Mouse (Mus musculus) stomach, postnatal 0 days (tissue): ENCODE results near the gene Tbcel.

ENCODE experiments used
- CTCF ChIP-seq: IDR thresholded peaks from 2 replicates; pipeline ENCODE4 v1.5.1; 2016; ENCODE audit warnings: antibody characterized with exemption, low read depth, mild to moderate bottlenecking, moderate library complexity
- EP300 ChIP-seq: optimal IDR thresholded peaks from 2 replicates; pipeline ENCODE3; 2016; ENCODE audit warnings: antibody characterized with exemption

DNA sequence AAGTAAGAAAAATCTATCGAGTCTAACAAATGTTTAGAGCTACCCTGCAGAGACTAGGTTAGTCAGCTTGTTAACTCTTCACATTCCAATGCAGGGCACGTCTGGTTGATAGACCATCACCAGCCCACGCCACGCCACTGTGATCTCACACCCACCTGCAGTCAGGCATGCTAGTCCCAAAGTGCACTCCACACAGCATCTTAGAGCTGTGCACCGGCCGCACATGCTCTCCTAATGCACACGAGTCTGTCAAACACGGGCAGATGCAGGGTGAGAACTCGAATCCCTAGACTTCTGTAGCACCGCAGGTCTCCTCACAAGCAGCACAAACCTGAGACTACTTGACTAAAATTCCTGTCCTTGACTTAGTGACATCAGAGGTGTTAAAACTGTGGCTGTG, 47.3 kb downstream of the Tbcel start:
- no peak for TF ChIP-seq CTCF
- no peak for TF ChIP-seq EP300
